Mouse (Mus musculus) lung, embryonic 14.5 days (tissue): ENCODE results near the gene Aox2. TPM values are rescaled to one million over a fixed set of nuclear protein-coding genes. Genes with fewer than 3 reads are reported as not detected.
"Not testable (repeated sequence)": the region's sequence is repeated elsewhere in the genome, so short reads cannot be mapped to it uniquely, and the experiment has no call there.

Experiments
- ATAC-seq: fragments of 200-750 bp; cut with Nextera tagmentation; 2 replicates; pipeline ENCODE4 v1.8.0; 2017; ENCODE audit warnings: mild to moderate bottlenecking, moderate TSS enrichment, moderate library complexity; ENCODE audit not compliant: insufficient read depth
- DNase-seq: peaks from one replicate; pipeline ENCODE4 v3.0.0-alpha.2; 2015
- H3K27ac ChIP-seq: fragments of 300-500 bp; sonication (generic); 2 replicates; pipeline ENCODE4 v1.5.1; 2014; ENCODE audit warnings: low read depth, mild to moderate bottlenecking, moderate library complexity
- H3K27me3 ChIP-seq: fragments of 300-500 bp; sonication (generic); 2 replicates; pipeline ENCODE4 v1.6.1; 2014; ENCODE audit warnings: low read length, control low read depth; ENCODE audit not compliant: insufficient read depth
- H3K36me3 ChIP-seq: fragments of 300-500 bp; sonication (generic); 2 replicates; pipeline ENCODE4 v1.6.1; 2014; ENCODE audit warnings: control low read depth; ENCODE audit not compliant: insufficient read depth
- H3K4me1 ChIP-seq: fragments of 300-500 bp; sonication (generic); 2 replicates; pipeline ENCODE4 v1.6.1; 2014; ENCODE audit warnings: antibody characterized with exemption, control low read depth; ENCODE audit not compliant: insufficient read depth
- H3K4me2 ChIP-seq: fragments of 300-500 bp; sonication (generic); 2 replicates; pipeline ENCODE4 v1.6.1; 2014; ENCODE audit warnings: mild to moderate bottlenecking
- H3K4me3 ChIP-seq: fragments of 300-500 bp; sonication (generic); 2 replicates; pipeline ENCODE4 v1.5.1; 2014; ENCODE audit warnings: low read depth, low read length
- H3K9ac ChIP-seq: fragments of 300-500 bp; sonication (generic); 2 replicates; pipeline ENCODE4 v1.6.1; 2014
- H3K9me3 ChIP-seq: fragments of 300-500 bp; sonication (generic); 2 replicates; pipeline ENCODE4 v1.6.1; 2016; ENCODE audit warnings: low read depth, low read length, control low read depth
- CTCF ChIP-seq: IDR thresholded peaks from 2 replicates; pipeline ENCODE4 v1.5.1; 2016; ENCODE audit warnings: antibody characterized with exemption, low read depth
- WGBS: fragments of 180-500 bp; shearing (Covaris S2); extraction: QIAGEN DNeasy Blood & Tissue Kit; methylation state at CpG from one replicate; pipeline ENCODE4 v1.1.7; 2014; 5-methylcytosine and 5-hydroxymethylcytosine counted together
- polyA plus RNA-seq: library from polyadenylated mRNA; unstranded; fragments of >200 nt; fragmentation: Nextera tagmentation; extraction: Ambion mirVana; gene quantifications from 2 replicates; pipeline ENCODE4 v1.2.1, GENCODE M21; 2014

Aox2 gene
- polyA plus RNA-seq, 1 experiment from 2014 or later, result not detected

DNA sequence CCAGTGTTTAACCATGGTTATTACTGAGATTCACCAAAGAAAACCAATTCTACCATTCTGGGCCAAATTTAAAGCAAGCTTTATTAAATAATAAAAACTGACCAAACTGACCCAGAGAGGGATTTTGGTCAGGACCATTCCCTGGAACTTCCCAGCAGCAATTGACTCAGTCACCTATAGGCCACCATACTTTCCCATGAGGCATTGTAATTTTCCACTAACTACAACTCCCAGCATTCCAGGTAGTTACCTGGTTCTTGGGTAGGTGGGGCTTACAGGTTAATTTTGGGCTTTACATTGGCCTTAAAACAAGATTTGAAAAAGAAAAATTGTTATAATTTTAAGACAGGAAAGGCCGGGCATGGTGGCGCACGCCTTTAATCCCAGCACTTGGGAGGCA is 87.7 kb downstream of the Aox2 start:
- Histone ChIP-seq H3K9ac (no peak overlapping the region), H3K9me3 (no peaks in the 10 kb centered on the region), H3K27me3 (no peaks in the 10 kb centered on the region), H3K27ac (no peak overlapping the region), H3K4me1 (peaks cover 3% of the 10 kb centered on the region; the same call in 1 of the 2 replicates), H3K36me3 (no peaks in the 10 kb centered on the region), H3K4me3 (no peak overlapping the region), H3K4me2 (no peak overlapping the region)
- WGBS, result 99% methylated on average over 3 of the region's 3 CpGs
- ATAC-seq, result no peak
- no peak for TF ChIP-seq CTCF
- no peak for DNase-seq

DNA sequence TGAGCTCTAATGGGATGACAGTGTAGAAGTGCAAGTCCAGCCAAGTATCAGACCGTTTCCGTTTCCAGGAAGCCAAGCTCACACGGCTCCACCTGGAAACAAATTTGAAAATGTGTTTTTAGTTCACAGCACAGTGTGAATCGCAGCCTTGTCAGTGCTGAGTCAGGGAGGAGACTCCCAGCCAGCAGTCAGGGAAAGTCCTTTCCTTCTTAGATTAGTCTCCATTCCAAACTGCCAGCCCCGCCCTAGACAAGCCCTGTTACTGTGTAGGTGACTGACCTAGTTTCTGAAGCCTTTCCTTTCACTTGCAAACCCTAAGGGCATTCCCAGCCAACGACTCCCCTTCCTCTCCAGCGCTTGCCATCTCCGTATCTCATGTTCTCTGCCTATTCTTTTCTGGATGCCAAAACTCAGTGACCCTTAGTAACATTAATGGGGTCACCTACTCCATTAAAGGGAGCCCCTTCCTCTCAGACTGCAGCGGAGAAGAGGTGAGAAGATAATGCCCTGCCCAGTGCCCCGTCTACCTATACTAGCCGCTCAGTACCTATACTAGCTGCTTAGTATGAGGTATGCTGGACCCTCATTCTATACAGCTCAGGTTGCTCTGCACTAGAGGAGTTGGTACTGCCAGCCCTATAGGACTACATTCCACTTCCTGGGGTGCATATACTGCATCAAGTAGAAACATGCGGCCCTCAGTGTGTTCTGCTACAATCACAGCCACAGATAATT is 88.8 kb downstream of the Aox2 start:
- H3K4me1 ChIP-seq, result peaks cover 3% of the 10 kb centered on the region; the same call in 1 of the 2 replicates
- no peaks in the 10 kb centered on the region for H3K27me3 ChIP-seq
- no peak for TF ChIP-seq CTCF
- no peak overlapping the region for H3K9ac ChIP-seq
- H3K9me3 ChIP-seq, result no peaks in the 10 kb centered on the region
- no peaks in the 10 kb centered on the region for H3K36me3 ChIP-seq
- whole genome bisulfite sequencing, result 82% methylated on average over 12 of the region's 12 CpGs
- no peak for ATAC-seq
- H3K4me2 ChIP-seq, result no peak overlapping the region
- no peak overlapping the region for H3K27ac ChIP-seq
- no peak for DNase-seq
- H3K4me3 ChIP-seq, result no peak overlapping the region

GRCm38 (mm10) chr1:58369716-58370115 is 91.6 kb downstream of the Aox2 start:
- Histone ChIP-seq H3K9me3 (no peaks in the 10 kb centered on the region), H3K4me1 (no peaks in the 10 kb centered on the region), H3K27me3 (no peaks in the 10 kb centered on the region), H3K27ac (no peak overlapping the region), H3K4me3 (no peak overlapping the region), H3K4me2 (no peak overlapping the region), H3K36me3 (no peaks in the 10 kb centered on the region), H3K9ac (no peak overlapping the region)
- WGBS, result 69% methylated on average over 2 of the region's 2 CpGs
- DNase-seq, result no peak
- ATAC-seq, result no peak
- TF ChIP-seq CTCF, result no peak

DNA sequence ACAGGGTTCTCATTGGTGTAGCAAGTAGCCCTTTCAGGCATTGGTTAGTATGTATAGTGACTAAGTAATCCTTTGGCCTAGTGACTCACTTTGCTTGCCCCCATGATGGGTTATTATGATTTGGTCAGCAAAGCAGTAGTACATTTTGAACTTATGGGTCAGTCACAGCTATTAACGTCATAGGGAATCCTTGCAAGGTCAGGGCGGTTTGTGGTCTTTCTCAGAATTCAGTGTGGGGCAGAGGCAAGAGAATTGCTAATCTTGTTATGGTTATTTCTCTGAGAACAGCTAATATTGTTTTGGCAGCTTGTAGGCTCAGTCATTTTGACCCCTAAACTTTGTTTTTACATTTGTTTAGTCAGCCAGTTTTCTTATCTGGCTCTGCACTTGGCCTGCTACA is 96.1 kb downstream of the Aox2 start:
- not testable (repeated sequence) for H3K4me2 ChIP-seq, H3K27me3 ChIP-seq
- WGBS, result 74% methylated on average over 2 of the region's 2 CpGs

DNA sequence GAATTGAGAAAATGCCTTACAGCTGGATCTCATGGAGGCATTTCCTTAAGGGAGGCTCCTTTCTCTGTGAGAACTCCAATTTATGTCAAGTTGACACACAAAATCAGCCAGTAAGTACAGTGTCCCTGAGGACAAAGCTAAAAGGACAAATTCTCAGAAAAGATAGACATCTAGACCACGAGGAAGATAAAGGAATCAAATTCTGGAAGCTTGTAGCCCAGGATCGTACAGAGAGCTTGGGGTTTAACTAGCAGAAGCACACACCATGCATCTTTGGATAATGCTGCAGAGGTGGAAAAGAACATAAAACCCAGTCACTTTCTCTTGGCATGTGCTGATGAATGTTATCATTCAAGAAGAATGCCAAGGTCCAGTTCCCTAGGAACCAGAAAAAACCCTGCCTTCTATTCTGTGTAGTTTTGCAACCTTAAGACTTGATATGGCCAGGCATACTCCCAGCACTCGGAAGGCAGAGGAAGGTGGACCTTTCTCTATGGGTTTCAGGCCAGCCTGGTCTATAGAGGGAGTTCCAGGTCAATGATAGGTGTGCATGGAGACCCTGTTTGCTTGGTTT is 97.5 kb downstream of the Aox2 start:
- H3K4me3 ChIP-seq, result no peak overlapping the region
- no peak overlapping the region for H3K4me2 ChIP-seq
- no peak overlapping the region for H3K27ac ChIP-seq
- H3K27me3 ChIP-seq, result no peaks in the 10 kb centered on the region
- DNase-seq, result no peak
- 76% methylated on average over 3 of the region's 3 CpGs for WGBS
- no peak for TF ChIP-seq CTCF
- no peaks in the 10 kb centered on the region for H3K4me1 ChIP-seq
- no peak for ATAC-seq
- no peaks in the 10 kb centered on the region for H3K36me3 ChIP-seq
- no peak overlapping the region for H3K9ac ChIP-seq
- H3K9me3 ChIP-seq, result no peaks in the 10 kb centered on the region

More for the DNA sequence above, 96.1 kb downstream of the Aox2 start:
- H3K9ac ChIP-seq, H3K27ac ChIP-seq, H3K9me3 ChIP-seq, H3K4me3 ChIP-seq, H3K4me1 ChIP-seq, ATAC-seq, DNase-seq, H3K36me3 ChIP-seq: not testable (repeated sequence)

DNA sequence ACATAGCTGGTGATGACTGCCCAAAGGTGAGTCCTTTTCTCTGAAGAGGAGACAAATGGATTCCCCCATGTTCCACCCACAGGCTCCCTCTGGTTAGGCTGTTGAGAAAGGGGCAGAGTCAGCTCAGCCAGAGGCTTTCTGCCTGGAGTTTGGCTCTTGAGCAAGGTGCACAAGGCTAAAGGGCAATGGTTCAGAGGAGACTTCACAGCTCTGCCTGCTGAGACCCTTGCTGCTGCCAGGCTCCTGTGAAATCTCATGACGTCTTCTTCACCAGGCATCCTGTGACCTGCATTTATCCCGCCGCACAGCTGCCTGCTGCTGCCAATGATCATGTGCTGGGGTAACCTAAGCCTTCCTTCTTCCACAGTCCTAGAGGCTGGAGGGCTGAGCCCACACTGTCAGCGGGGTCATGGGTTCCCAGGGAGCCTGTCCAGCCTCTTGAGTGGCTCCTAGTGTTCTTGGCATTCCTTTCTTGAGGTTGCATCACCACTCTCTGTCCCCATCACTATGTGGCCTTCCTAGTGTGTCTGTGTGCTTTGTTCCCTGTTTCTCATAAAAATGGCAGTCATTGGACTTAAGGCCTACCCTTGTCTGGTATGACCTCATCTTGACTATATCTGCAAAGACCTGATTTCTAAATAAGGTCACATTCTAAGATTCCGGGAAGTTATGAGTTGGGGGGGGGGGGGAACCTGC is 104.6 kb downstream of the Aox2 start:
- Histone ChIP-seq H3K9me3 (no peaks in the 10 kb centered on the region), H3K36me3 (no peaks in the 10 kb centered on the region), H3K27me3 (no peaks in the 10 kb centered on the region), H3K4me1 (no peaks in the 10 kb centered on the region), H3K4me2 (no peak overlapping the region), H3K27ac (no peak overlapping the region), H3K9ac (no peak overlapping the region), H3K4me3 (no peak overlapping the region)
- no peak for DNase-seq
- 66% methylated on average over 5 of the region's 5 CpGs for WGBS
- no peak for TF ChIP-seq CTCF
- no peak for ATAC-seq
